17 mouse cellular contexts compared by ENCODE assay signal in genomic region chr1:36562388-36562787, GRCm38 (mm10). TPM values are rescaled to one million over a fixed set of nuclear protein-coding genes. Genes with fewer than 3 reads are reported as not detected.
"Had no signal": no experiment of that assay in that cellular context is flagged by ENCODE, and none has a peak within 500 bp of the region (broad histone marks: within the 10 kb centered on the region; RNA-seq: fewer than 3 reads in every experiment).

No protein-coding gene starts in this region.

- DNase-seq: kidney, postnatal 14 days; left cerebral cortex, postnatal 4 days; lung, adult 2 months; lung, postnatal 4 days; midbrain, embryonic 14.5 days; thymus, adult 18-20 months; thymus, postnatal 14 days had no signal

- ATAC-seq: lung, postnatal 0 days had no signal

- H3K27ac ChIP-seq: liver, embryonic 15.5 days; neural tube, embryonic 12.5 days; stomach, postnatal 0 days had no signal

- H3K4me2 ChIP-seq: liver, embryonic 11.5 days; liver, embryonic 15.5 days; neural tube, embryonic 12.5 days had no signal

- H3K27me3 ChIP-seq: neural tube, embryonic 12.5 days had no signal

- H3K4me3 ChIP-seq: liver, embryonic 15.5 days; midbrain, embryonic 10.5 days; neural tube, embryonic 12.5 days had no signal

- H3K9me3 ChIP-seq: liver, embryonic 15.5 days; midbrain, embryonic 10.5 days; neural tube, embryonic 12.5 days had no signal

- H3K36me3 ChIP-seq: liver, embryonic 15.5 days; midbrain, embryonic 10.5 days; neural tube, embryonic 12.5 days had no signal

- H3K9ac ChIP-seq: liver, embryonic 15.5 days; neural tube, embryonic 12.5 days had no signal

RNA-seq across cellular contexts. Expression of gene Sema4c, which starts 4.2 kb away (rescaled TPM):
- total RNA-seq: neutrophil, adult 5-6 weeks had no signal

RNA-seq across cellular contexts. Expression of gene Gm42417, which starts 23.2 kb away (rescaled TPM):
- total RNA-seq: layer of hippocampus, postnatal 14 days; left cerebral cortex, postnatal 4 days; megakaryocyte, adult 5-6 weeks; neutrophil, adult 5-6 weeks had no signal
- polyA plus RNA-seq: large intestine, adult 2 months; liver, embryonic 11.5 days; liver, embryonic 15.5 days; lung, adult 2 months; midbrain, embryonic 14.5 days; neural tube, embryonic 12.5 days had no signal
